Mouse (Mus musculus) spleen, embryonic (tissue): ENCODE results near the gene Hist1h4f.
"Not testable (repeated sequence)": the region's sequence is repeated elsewhere in the genome, so short reads cannot be mapped to it uniquely, and the experiment has no call there.

Experiments
- CTCF ChIA-PET: fragments of 350-600 bp; sonication (Branson Sonifier 250); formaldehyde crosslinking; loops from one replicate; lab custom pipeline; 2022; lab: Charles Lee

Hist1h4f gene

DNA sequence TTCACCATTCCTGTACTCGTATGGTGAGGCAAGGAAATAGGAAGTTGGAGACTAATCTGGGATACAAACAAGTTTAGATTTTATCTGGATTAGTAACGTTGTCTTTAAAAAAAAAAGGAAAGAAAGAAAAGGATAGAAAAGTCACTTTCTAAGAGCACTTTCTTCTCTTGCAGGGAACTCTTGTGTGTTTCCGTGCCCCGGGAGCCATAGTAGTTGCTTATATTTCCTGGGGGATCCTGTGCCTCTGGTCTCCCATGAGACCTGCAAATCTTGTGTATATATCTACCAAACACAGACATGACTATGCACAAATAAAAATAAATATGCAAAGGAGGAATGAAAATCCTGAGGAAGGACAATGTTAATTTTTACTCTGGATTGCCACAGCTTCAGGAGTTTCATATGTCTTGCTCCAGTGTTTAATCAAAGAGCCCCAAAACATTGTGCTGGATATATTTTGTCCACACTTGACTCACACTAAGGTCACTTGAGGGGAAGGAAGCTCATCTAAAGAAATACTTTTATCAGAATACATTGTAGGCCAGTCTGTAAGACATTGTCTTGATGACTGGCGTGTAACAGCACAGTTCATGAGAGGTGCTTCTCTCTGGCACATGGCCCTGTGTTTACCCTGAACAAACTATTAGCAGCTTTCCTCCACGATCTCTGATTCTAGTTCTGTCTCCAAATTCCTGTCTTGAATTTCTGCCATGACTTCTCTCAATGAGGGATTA is 25.6 kb upstream of the Hist1h4f start:
- CTCF ChIA-PET: no interaction called here

DNA sequence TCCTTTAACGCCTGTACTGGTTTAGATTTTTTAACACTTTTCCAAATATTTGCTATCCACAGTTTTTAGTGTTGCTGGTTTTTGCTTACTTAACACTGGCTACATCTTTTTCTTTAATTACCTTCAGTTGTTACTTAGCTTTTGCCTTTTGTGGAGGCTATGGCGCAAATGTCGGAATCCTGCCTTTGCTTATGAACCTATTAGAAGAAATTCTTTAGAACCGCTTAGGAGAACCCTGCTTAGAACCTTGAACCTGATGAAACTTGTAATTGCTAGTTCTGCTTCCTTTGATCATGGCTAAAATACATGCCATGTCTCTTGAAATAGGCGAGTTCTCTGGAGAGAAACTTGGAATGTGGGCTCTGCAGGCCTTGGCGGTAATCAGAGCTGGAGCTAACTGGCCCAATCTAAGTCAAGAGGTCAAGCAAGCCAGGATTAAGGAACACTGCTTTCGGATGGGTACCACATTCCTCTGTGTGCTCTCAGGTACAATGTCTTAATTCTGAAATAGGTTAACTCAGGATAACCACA is 25.0 kb upstream of the Hist1h4f start:
- CTCF ChIA-PET: interaction anchor here (0.5 kb wide), 2 partner anchors 14 to 1684 kb away, joined by 3 read pairs; no protein-coding TSS in a partner anchor

DNA sequence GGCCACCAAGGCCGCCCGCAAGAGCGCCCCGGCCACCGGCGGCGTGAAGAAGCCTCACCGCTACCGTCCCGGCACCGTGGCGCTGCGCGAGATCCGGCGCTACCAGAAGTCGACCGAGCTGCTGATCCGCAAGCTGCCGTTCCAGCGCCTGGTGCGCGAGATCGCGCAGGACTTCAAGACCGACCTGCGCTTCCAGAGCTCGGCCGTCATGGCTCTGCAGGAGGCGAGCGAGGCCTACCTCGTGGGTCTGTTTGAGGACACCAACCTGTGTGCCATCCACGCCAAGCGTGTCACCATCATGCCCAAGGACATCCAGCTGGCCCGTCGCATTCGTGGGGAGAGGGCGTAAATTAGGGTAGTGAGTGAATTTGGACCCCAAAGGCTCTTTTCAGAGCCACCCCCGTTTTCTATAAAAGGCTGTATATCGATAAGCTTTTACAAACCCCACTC is 24.4 kb upstream of the Hist1h4f start:
- CTCF ChIA-PET: interaction anchor here (0.5 kb wide), 2 partner anchors 13 to 1683 kb away, joined by 3 read pairs; no protein-coding TSS in a partner anchor

DNA sequence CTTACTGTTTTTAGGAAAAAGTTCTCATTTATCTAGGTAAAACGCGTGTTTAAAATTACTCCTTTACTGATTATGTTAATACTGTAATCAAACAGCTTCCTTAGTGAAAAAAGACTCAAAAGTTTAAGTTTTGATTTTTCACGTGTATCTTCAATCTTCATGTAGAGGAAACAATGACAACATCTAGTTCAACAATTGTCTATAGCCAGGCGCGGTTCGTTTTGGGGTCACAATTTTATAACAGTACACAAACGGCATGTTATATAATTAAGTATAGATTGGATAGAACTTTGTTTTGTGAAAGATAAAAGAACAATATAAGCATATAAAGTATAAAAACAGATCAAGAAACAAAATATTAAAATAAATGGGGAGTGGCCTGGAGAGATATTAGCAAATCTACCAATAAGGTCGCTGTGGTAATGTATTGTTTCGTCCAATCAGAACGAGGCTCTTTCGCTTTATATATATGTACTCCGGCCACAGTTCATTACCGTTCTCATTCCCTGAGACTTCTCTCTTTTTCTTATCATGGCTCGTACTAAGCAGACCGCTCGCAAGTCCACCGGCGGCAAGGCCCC is 23.9 kb upstream of the Hist1h4f start, which contains the start of gene Hist1h3d:
Gene Hist1h3d, plus strand, starts transcription at position 493 of the 581 bp plus-strand sequence.
- CTCF ChIA-PET: no interaction called here

DNA sequence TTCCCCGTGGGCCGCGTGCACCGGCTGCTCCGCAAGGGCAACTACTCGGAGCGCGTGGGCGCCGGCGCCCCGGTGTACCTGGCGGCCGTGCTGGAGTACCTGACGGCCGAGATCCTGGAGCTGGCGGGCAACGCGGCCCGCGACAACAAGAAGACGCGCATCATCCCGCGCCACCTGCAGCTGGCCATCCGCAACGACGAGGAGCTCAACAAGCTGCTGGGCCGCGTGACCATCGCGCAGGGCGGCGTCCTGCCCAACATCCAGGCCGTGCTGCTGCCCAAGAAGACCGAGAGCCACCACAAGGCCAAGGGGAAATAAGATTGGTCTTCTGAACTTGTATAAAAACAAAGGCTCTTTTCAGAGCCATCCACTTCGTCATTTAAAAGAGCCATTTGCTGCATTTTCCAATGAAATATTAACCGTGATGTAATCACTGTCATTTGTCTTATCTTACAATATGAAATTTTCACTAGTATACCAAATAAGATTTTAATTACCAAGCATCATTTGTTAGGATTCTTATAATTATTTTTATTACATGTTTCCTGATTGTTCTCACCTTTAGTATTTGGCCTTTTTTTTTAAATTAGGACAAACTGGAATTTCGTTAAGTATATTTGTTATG is 23.2 kb upstream of the Hist1h4f start:
- CTCF ChIA-PET: not testable (repeated sequence)

DNA sequence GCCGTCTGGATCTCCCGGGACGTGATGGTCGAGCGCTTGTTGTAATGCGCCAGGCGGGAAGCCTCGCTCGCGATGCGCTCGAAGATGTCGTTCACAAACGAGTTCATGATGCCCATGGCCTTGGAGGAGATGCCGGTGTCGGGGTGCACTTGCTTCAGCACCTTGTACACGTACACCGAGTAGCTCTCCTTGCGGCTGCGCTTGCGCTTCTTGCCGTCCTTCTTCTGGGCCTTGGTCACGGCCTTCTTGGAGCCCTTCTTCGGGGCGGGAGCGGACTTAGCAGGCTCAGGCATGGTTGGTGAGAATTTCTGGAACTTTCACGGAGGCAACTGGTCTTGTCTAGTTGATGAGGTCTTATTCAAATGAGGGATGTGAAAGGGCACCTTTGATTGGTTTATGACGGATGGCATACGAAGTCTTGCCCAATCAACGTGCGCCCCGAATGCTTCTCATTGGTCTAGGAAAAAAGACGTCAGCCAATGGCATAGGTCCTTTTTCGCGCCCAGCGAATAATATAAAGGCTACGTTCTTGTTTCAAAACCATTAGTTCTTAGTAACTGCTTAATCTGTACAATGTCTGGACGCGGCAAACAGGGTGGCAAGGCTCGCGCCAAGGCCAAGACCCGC is 22.6 kb upstream of the Hist1h4f start, which contains the start of the genes Hist1h2bf and Hist1h2ad:
Gene Hist1h2bf, minus strand, starts transcription at position 299 of the 627 bp plus-strand sequence.
Gene Hist1h2ad, plus strand, starts transcription at position 484 of the 627 bp plus-strand sequence.
- CTCF ChIA-PET: not testable (repeated sequence)

DNA sequence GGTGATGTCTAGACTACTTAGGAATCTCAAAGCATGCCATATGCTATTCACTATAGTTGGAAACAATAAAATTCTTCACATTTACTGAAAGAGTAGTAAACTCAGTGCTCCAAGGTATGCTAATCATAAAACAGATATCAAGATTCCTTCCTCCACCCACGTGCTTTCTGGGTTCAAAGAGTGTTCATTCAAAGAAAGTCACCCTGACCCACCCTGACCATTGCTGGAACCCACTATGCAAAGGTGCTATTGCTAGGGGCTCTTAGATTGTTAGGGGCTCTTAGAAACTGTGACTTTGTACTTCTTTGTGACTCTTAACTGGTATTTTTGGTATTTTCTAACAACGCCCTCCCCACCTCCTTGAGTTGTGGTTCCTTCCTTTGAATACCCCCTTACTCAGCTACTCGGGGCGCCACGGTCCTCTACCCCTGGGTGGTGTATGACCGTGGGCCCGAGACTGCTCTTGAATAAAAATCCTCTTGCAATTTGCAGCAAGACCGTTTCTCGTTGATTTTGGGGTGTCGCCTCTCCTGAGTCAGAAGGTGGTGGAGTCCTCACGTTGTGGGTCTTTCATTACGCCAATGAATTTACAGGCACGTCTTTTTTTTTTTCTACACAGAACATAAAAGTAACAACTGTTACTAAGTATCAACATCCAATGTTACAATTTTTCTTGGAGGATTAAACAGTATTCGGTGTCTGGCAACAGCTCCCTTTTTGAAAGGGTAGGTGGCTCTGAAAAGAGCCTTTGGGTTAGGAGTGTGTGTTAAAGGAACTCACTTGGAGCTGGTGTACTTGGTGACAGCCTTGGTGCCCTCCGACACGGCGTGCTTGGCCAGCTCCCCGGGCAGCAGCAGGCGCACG is 21.8 kb upstream of the Hist1h4f start:
- CTCF ChIA-PET: not testable (repeated sequence)

DNA sequence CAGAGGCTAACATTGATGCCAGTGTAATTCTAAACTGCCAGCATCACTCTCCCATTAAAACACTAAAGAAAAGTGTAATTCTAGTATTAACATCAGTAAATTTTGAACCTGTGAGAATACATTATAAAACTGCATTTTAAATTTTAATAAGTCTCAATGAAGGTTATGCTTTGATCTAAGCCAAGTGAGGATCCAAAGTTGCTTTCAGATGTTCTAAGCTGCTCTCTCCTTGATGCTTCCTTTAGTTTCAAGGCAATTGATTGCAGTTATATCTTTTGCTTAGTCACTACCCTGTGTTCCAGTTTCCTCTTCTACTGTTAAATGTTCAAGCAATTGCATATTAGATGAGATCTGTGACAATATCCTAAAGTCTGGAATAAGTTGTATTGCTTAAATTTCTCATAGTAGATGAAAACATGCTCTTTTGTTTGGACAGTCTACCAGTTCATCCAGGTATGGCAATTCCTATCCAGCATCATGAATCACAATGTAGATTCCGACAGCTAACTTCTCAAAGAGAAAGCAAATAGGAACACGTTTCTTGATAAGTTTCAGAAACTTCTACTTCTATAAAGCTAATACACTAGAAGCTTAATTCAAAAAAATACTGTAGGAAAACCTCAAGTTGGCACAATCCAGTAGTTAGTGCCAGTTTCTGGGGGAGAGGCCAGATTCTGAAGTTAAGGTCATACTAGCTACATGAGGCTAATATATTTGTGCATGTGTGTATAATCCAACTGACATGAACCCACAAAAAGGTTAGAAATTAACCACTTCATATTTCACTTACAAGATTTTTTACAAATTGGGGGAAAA is 21.0 kb upstream of the Hist1h4f start:
- CTCF ChIA-PET: no interaction called here

DNA sequence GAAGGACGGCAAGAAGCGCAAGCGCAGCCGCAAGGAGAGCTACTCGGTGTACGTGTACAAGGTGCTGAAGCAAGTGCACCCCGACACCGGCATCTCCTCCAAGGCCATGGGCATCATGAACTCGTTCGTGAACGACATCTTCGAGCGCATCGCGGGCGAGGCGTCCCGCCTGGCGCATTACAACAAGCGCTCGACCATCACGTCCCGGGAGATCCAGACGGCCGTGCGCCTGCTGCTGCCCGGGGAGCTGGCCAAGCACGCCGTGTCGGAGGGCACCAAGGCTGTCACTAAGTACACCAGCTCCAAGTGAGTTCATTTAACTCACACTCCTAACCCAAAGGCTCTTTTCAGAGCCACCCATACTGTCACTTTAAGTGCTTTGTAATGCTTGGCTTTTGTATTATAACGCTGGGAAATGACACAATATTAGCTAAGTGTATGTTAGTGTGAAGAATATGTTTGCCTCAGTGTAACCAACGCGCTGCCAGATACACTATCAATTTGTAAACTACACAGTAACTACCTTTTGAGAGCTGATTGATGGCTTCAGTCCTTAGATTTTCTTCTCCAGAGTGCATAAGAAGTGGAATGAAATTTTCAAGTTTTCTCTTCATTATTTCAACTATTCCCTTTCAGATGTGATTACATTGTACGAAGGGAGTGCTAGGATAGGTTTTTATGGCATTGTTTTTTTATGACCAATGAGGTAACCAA is 20.2 kb upstream of the Hist1h4f start:
- CTCF ChIA-PET: not testable (repeated sequence)

DNA sequence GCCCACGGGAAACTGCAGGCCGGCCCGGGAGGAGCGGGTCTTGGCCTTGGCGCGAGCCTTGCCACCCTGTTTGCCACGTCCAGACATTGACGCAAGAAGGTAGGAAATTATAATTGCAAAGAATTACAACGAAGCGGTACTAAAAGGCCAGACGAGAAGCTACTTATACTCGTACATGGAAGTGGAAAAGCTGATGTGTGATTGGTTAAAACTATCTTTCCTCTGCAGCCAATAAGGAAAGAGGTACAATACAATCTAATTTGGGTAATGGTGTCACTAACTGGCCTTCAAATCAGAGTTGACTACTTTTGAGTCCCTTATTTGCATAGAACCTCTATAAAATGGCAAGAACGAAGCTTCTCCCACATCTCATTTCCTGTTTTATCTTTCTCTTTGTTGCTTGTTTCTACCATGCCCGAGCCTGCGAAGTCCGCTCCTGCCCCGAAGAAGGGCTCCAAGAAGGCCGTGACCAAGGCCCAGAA is 19.6 kb upstream of the Hist1h4f start, which contains the start of the genes Hist1h2ae and Hist1h2bg:
Gene Hist1h2ae, minus strand, starts transcription at position 199 of the 482 bp plus-strand sequence.
Gene Hist1h2bg, plus strand, starts transcription at position 375 of the 482 bp plus-strand sequence.
- CTCF ChIA-PET: no interaction called here

DNA sequence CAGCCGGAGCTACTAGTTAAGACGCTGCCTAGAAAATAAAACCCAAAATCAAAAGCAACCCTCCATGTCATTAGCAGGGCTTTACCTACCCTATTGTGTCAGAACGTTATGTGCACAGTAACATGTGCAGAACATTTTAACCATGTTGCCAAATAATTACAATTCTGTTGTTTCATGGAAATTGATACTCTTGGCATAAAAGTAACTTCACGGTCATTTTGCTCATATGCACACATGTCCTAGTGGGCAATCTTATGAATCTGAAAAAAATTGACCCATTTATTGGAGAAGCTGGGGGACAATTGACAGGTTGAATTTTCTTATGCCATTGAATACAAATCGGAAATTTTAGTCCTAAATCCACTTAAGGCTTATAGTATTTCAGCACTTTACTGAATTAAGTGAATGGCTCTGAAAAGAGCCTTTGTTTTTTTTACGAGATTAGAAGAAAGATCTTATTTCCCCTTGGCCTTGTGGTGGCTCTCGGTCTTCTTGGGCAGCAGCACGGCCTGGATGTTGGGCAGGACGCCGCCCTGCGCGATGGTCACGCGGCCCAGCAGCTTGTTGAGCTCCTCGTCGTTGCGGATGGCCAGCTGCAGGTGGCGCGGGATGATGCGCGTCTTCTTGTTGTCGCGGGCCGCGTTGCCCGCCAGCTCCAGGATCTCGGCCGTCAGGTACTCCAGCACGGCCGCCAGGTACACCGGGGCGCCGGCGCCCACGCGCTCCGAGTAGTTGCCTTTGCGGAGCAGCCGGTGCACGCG is 19.0 kb upstream of the Hist1h4f start:
- CTCF ChIA-PET: not testable (repeated sequence)

DNA sequence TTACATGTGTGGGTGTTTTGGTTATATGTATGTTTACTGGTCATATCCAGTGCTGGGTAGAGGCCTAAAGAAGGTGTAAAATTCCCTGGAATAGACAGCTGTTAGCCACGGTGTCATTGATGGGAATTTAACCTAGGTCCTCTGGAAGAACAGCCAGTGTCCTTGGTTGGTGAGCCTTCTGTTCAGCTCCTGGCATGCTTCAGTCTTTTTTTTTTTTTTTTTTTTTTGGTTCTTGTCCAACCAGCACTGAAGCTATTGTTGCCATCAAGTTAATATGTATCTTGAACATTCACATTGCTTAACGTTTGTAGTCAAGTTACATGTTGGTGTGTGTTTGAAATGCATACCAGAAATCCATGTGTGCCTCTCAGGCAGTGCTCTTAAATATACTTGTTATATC is 13.0 kb upstream of the Hist1h4f start:
- CTCF ChIA-PET: interaction anchor here (0.6 to 0.9 kb wide), 3 partner anchors 10 to 44 kb away, joined by 3 to 4 read pairs (median 3); no protein-coding TSS in a partner anchor

DNA sequence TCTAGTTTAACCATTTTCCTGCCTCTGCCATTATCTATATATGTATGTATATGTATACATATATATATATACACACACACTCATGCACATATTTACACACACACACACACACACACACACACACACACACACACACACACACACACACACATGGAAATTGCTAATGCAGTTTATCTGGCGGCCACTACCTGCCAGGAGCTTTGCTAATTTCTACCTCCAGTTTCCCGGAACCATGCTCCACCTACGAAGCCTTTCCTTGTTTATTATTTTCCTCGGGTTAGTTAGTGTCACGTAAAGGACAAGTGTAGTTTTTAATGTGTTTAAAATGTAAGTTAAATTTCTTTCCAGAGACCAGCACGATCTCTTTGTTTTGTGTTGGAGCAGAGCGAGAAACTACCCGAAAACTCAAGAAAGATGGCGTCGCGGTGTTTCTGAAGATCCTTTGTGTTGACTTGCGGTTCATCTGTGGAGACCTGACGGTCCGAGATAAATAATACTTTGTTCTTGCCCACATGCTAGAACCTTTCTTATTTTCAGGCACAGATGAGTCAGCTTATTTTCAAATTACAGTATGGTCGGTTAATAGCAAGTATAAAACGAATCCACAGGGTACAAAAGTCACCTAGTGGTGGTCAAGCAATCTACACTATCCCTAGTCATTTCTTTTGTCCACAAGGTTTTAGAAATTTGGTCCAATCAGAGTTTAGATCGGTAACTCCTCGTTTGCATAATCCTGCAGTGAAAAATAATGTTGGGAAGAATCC is 11.4 kb upstream of the Hist1h4f start:
- CTCF ChIA-PET: interaction anchor here (0.5 to 0.7 kb wide), 4 partner anchors 13 to 161 kb away, joined by 3 to 7 read pairs (median 4); no protein-coding TSS in a partner anchor

DNA sequence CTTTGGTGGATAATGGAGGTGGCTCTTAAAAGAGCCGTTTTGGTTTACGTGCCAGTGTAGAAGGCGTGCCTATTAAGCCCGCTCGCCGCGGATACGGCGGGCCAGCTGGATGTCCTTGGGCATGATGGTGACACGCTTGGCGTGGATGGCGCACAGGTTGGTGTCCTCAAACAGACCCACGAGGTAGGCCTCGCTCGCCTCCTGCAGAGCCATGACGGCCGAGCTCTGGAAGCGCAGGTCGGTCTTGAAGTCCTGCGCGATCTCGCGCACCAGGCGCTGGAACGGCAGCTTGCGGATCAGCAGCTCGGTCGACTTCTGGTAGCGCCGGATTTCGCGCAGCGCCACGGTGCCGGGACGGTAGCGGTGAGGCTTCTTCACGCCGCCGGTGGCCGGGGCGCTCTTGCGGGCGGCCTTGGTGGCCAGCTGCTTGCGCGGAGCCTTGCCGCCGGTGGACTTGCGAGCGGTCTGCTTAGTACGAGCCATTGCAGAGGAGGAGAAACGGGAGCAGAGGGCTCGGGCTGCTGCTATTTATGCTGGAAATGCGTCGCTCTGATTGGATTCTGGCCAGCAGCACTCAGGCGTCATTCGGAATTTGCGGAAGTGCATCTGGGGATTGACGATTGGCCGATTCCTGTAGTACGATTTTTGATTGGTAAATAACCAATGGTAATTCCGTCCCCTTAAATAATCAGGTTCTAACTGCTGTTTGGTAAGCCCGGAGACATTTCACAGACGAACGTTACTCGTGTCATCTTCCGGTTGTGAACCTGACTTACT is 10.6 kb upstream of the Hist1h4f start, which contains the start of gene Hist1h3e:
Gene Hist1h3e, minus strand, starts transcription at position 487 of the 777 bp plus-strand sequence.
- CTCF ChIA-PET: not testable (repeated sequence)

DNA sequence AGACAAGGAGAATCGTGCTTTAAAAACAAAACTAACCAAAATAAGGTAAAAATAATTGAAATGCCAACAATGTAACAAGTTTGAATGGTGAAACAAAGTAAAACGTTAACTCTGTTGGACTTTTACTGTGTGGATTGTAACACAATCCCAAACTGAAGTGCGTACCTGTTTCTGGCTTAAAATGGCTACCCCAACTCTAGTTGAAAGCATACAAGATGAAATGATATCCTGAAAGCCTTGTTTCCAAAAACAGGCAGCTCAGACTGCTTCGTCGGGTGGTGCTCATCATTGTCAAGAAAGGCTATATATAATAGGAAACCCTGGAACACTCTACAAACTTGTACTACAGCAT is 10.1 kb upstream of the Hist1h4f start:
- CTCF ChIA-PET: not testable (repeated sequence)

DNA sequence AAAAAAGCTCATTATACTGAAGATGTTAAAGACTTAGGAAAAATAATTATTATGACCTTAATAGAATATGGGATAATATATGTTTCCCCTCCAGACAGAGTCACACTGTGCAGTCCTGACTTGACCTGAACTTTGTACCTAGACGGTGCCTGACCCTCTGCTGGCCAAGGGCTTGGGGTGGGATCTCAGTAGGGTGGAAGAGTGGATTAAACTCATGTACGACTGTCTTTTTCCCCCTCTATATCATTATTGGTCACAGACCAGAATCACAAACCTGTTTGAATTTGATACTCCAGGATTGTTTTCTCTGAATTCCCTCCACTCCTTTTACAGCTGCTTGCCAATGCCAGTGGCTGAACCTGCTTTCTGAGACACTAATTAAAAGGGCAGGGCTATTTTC is 9.3 kb upstream of the Hist1h4f start:
- CTCF ChIA-PET: interaction anchor here (0.6 kb wide), 4 partner anchors 9 to 1523 kb away, joined by 3 to 6 read pairs (median 3); no protein-coding TSS in a partner anchor
